Mouse (Mus musculus) stomach, postnatal 0 days (tissue): ENCODE data around the gene Gm42878. TPM values are rescaled to one million over a fixed set of nuclear protein-coding genes. Genes with fewer than 3 reads are reported as not detected.
A peak's percentile ranks its signal among the peaks of the same experiment; 100 is the strongest.

Experiments used
- ATAC-seq: fragments of 200-750 bp; cut with Nextera tagmentation; 2 replicates; pipeline ENCODE4 v1.8.0; 2017; ENCODE audit not compliant: low FRiP score, low TSS enrichment
- DNase-seq: peaks from one replicate; pipeline ENCODE4 v3.0.0-alpha.2; 2016; ENCODE audit warnings: low spot score
- H3K27ac ChIP-seq: fragments of 300-500 bp; sonication (generic); replicated peaks from 2 replicates; pipeline ENCODE4 v1.5.1; 2014; ENCODE audit warnings: mild to moderate bottlenecking, control low read depth
- H3K27me3 ChIP-seq: fragments of 300-500 bp; sonication (generic); 2 replicates; pipeline ENCODE4 v1.6.1; 2014; ENCODE audit warnings: low read length; ENCODE audit not compliant: control insufficient read depth, insufficient read depth
- H3K36me3 ChIP-seq: fragments of 300-500 bp; sonication (generic); 2 replicates; pipeline ENCODE4 v1.6.1; 2014; ENCODE audit warnings: low read length, mixed read lengths; ENCODE audit not compliant: control insufficient read depth, insufficient read depth
- H3K4me1 ChIP-seq: fragments of 300-500 bp; sonication (generic); replicated peaks from 2 replicates; pipeline ENCODE4 v1.6.1; 2014; ENCODE audit warnings: antibody characterized with exemption; ENCODE audit not compliant: control insufficient read depth, insufficient read depth
- H3K4me2 ChIP-seq: fragments of 300-500 bp; sonication (generic); replicated peaks from 2 replicates; pipeline ENCODE4 v1.6.1; 2014; ENCODE audit warnings: low read depth, mild to moderate bottlenecking, control low read depth, moderate library complexity
- H3K4me3 ChIP-seq: fragments of 300-500 bp; sonication (generic); 2 replicates; pipeline ENCODE4 v1.5.1; 2014; ENCODE audit warnings: low read depth, low read length, control low read depth
- H3K9ac ChIP-seq: fragments of 300-500 bp; sonication (generic); 2 replicates; pipeline ENCODE4 v1.6.1; 2014; ENCODE audit warnings: mild to moderate bottlenecking, low read length, control low read depth, mixed read lengths
- H3K9me3 ChIP-seq: fragments of 300-500 bp; sonication (generic); 2 replicates; pipeline ENCODE4 v1.6.1; 2016; ENCODE audit warnings: low read length; ENCODE audit not compliant: control insufficient read depth
- CTCF ChIP-seq: IDR thresholded peaks from 2 replicates; pipeline ENCODE4 v1.5.1; 2016; ENCODE audit warnings: antibody characterized with exemption, low read depth, mild to moderate bottlenecking, moderate library complexity
- EP300 ChIP-seq: optimal IDR thresholded peaks from 2 replicates; pipeline ENCODE3; 2016; ENCODE audit warnings: antibody characterized with exemption
- WGBS: fragments of 180-500 bp; shearing (Covaris S2); extraction: QIAGEN DNeasy Blood & Tissue Kit; methylation state at CpG from one replicate; pipeline ENCODE4 v1.1.7; 2014; 5-methylcytosine and 5-hydroxymethylcytosine counted together
- polyA plus RNA-seq: library from polyadenylated mRNA; unstranded; fragments of >200 nt; fragmentation: Nextera tagmentation; extraction: Ambion mirVana; gene quantifications from 2 replicates; pipeline ENCODE4 v1.2.1, GENCODE M21; 2015

The Gm42878 gene
- polyA plus RNA-seq, 1 experiment from 2014 or later, result not detected

DNA sequence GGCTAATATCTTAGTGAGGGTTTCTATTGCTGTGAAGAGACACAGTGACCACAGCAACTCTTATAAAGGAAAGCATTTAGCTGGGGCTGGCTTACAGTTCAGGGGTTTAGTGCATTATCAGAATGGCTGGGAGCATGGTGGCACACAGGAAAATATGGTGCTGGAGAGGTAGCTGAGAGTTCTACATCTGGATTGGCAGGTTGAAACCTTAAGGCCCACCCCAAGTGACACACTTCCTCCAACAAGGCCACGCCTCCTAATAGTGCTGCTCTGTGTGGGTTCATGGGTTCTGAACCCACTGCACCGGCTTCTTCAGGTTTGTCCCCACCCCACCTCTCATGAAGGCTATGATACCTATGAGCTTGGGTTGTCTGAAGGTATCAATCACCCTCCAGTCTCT lies 72.9 kb downstream of the Gm42878 start:
- Histone ChIP-seq H3K9me3 (no peaks in the 10 kb centered on the region), H3K4me1 (no peaks in the 10 kb centered on the region), H3K4me3 (no peak overlapping the region), H3K9ac (no peak overlapping the region), H3K27ac (no peak overlapping the region), H3K36me3 (no peaks in the 10 kb centered on the region), H3K27me3 (no peaks in the 10 kb centered on the region), H3K4me2 (no peak overlapping the region)
- no peak for TF ChIP-seq EP300
- TF ChIP-seq CTCF, result no peak
- ATAC-seq (no peak), DNase-seq (no peak)
- 93% methylated on average over 2 of the region's 2 CpGs for whole genome bisulfite sequencing

DNA sequence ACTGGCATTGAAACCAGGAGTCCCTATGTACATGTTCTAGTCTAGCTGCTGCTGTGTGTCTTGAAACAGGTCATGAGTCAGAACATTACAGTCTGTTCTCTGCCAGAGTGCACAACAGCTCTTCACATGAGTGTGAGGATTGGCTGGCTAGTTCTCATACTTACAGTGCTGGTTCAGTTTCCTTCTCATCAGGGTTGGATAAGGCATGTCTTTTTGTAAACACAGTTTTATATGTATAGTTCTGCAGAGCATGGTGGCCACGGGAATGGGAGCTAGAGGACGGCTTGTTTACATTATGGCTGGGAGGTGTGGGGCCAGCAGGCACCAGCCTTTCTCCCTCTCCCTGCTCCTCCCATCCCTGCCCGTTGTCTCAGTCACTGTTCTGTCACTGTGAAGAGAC lies 75.7 kb downstream of the Gm42878 start:
- Histone ChIP-seq H3K9me3 (no peaks in the 10 kb centered on the region), H3K36me3 (no peaks in the 10 kb centered on the region), H3K4me2 (no peak overlapping the region), H3K4me1 (no peaks in the 10 kb centered on the region), H3K9ac (no peak overlapping the region), H3K27ac (peak overlapping the region; percentile 46; the same call in 1 of the 2 replicates), H3K4me3 (no peak overlapping the region), H3K27me3 (no peaks in the 10 kb centered on the region)
- 7% methylated on average over 3 of the region's 3 CpGs for WGBS
- ATAC-seq (peak; percentile 74), DNase-seq (no peak)
- TF ChIP-seq EP300, result no peak
- TF ChIP-seq CTCF, result no peak

Other genes with a start within 250 kb of the Gm42878 start
- gene Trafd1, start 159.8 kb downstream of the Gm42878 start, polyA plus RNA-seq, result 57.2 and 61.2 TPM in 2 replicates
- 21.6 and 22.0 TPM in 2 replicates for gene Naa25, start 147.5 kb downstream of the Gm42878 start, polyA plus RNA-seq
- gene Tmem116, start 93.6 kb downstream of the Gm42878 start, polyA plus RNA-seq, result 4.5 and 4.8 TPM in 2 replicates
- gene Erp29, start 93.0 kb downstream of the Gm42878 start, polyA plus RNA-seq, result 142 and 143 TPM in 2 replicates
- gene Adam1b, start 42.0 kb downstream of the Gm42878 start, polyA plus RNA-seq, result not detected in 2 replicates
- gene Adam1a, start within 50 bp of the Gm42878 start, polyA plus RNA-seq, result 0.50 and 0.56 TPM in 2 replicates
- 25.0 and 28.6 TPM in 2 replicates for gene Mapkapk5, start 423 bp upstream of the Gm42878 start, polyA plus RNA-seq
- 136 and 145 TPM in 2 replicates for gene Aldh2, start 48.3 kb upstream of the Gm42878 start, polyA plus RNA-seq
- 2.3 and 2.6 TPM in 2 replicates for gene Acad12, start 73.5 kb upstream of the Gm42878 start, polyA plus RNA-seq
- 3.0 and 4.0 TPM in 2 replicates for gene Acad10, start 115.0 kb upstream of the Gm42878 start, polyA plus RNA-seq
- 32.2 and 32.5 TPM in 2 replicates for gene Brap, start 115.1 kb upstream of the Gm42878 start, polyA plus RNA-seq
- gene Atxn2, start 165.9 kb upstream of the Gm42878 start, polyA plus RNA-seq, result 30.5 and 35.6 TPM in 2 replicates